Mouse (Mus musculus) cortical plate, adult 2 months (tissue): ENCODE measurements around the gene Zfp444. TPM values are rescaled to one million over a fixed set of nuclear protein-coding genes. Genes with fewer than 3 reads are reported as not detected.
A peak's percentile ranks its signal among the peaks of the same experiment; 100 is the strongest.

ENCODE experiments used
- H3K27ac ChIP-seq: fragments of 200-500 bp; 2 replicates; pipeline ENCODE4 v1.5.1; 2012; ENCODE audit warnings: low read length, control low read depth, inconsistent platforms; ENCODE audit not compliant: insufficient read depth
- H3K4me1 ChIP-seq: fragments of 200-500 bp; 2 replicates; pipeline ENCODE4 v1.6.1; 2011; ENCODE audit warnings: low read length; ENCODE audit not compliant: control insufficient read depth, insufficient read depth
- H3K4me3 ChIP-seq: fragments of 200-500 bp; 2 replicates; pipeline ENCODE4 v1.5.1; 2011; ENCODE audit warnings: mild to moderate bottlenecking, low read length, control low read depth; ENCODE audit not compliant: insufficient read depth
- CTCF ChIP-seq: fragments of 200-500 bp; IDR thresholded peaks from 2 replicates; pipeline ENCODE4 v1.5.1; 2011; ENCODE audit warnings: mild to moderate bottlenecking, control low read depth, low read length; ENCODE audit not compliant: insufficient read depth; ENCODE audit errors: extremely low read depth
- POLR2A ChIP-seq: fragments of 200-500 bp; IDR thresholded peaks from 2 replicates; pipeline ENCODE4 v1.6.1; 2011; ENCODE audit warnings: mild to moderate bottlenecking, low read length, control low read depth; ENCODE audit not compliant: insufficient read depth; ENCODE audit errors: extremely low read depth
- polyA plus RNA-seq: library from polyadenylated mRNA; depleted of rRNA; stranded (reverse); fragments of >200 nt; gene quantifications from 2 replicates; pipeline ENCODE4 v1.2.3, GENCODE M21; 2012

The Zfp444 gene
- polyA plus RNA-seq, 1 experiment, result 56.1 TPM

GRCm38 (mm10) chr7:6179013-6179412 is 7.0 kb downstream of the Zfp444 start:
- no peak for TF ChIP-seq CTCF
- TF ChIP-seq POLR2A, result no peak
- Histone ChIP-seq H3K27ac (no peak overlapping the region), H3K4me3 (no peak overlapping the region), H3K4me1 (no peaks in the 10 kb centered on the region; the same call in 1 of the 2 replicates)

- no peak overlapping the region for H3K27ac ChIP-seq
- no peak for TF ChIP-seq POLR2A
- no peak for TF ChIP-seq CTCF
- H3K4me3 ChIP-seq, result no peak overlapping the region
These were observed 10.9 kb downstream of the Zfp444 start for GRCm38 (mm10) chr7:6182882-6183281.

GRCm38 (mm10) chr7:6183802-6184201 is 11.8 kb downstream of the Zfp444 start:
- Histone ChIP-seq H3K4me3 (no peak overlapping the region), H3K4me1 (no peaks in the 10 kb centered on the region; the same call in 1 of the 2 replicates), H3K27ac (no peak overlapping the region)
- TF ChIP-seq CTCF (no peak), POLR2A (no peak)

More at GRCm38 (mm10) chr7:6182882-6183281, 10.9 kb downstream of the Zfp444 start:
- H3K4me1 ChIP-seq, result no peaks in the 10 kb centered on the region; the same call in 1 of the 2 replicates

- TF ChIP-seq CTCF (no peak), POLR2A (no peak)
- Histone ChIP-seq H3K27ac (no peak overlapping the region), H3K4me3 (no peak overlapping the region), H3K4me1 (no peaks in the 10 kb centered on the region; the same call in 1 of the 2 replicates)
These were observed 12.5 kb downstream of the Zfp444 start for GRCm38 (mm10) chr7:6184521-6184920.

- H3K4me1 ChIP-seq, result no peaks in the 10 kb centered on the region; the same call in 1 of the 2 replicates
- no peak overlapping the region for H3K4me3 ChIP-seq
- H3K27ac ChIP-seq, result no peak overlapping the region
- TF ChIP-seq POLR2A (no peak), CTCF (no peak)
These were observed 13.4 kb downstream of the Zfp444 start for GRCm38 (mm10) chr7:6185391-6185790.

- Histone ChIP-seq H3K27ac (no peak overlapping the region), H3K4me1 (no peaks in the 10 kb centered on the region), H3K4me3 (no peak overlapping the region)
- TF ChIP-seq POLR2A (no peak), CTCF (no peak)
These were observed 14.2 kb downstream of the Zfp444 start for GRCm38 (mm10) chr7:6186176-6186575.

GRCm38 (mm10) chr7:6186756-6187155 is 14.7 kb downstream of the Zfp444 start:
- Histone ChIP-seq H3K27ac (no peak overlapping the region), H3K4me1 (no peaks in the 10 kb centered on the region), H3K4me3 (no peak overlapping the region)
- TF ChIP-seq POLR2A, result no peak
- TF ChIP-seq CTCF, result no peak

GRCm38 (mm10) chr7:6189542-6189941 is 17.5 kb downstream of the Zfp444 start:
- no peak overlapping the region for H3K4me3 ChIP-seq
- no peaks in the 10 kb centered on the region for H3K4me1 ChIP-seq
- TF ChIP-seq POLR2A (no peak), CTCF (no peak)
- no peak overlapping the region for H3K27ac ChIP-seq

- Histone ChIP-seq H3K4me1 (no peaks in the 10 kb centered on the region), H3K27ac (no peak overlapping the region), H3K4me3 (no peak overlapping the region)
- TF ChIP-seq POLR2A (no peak), CTCF (peak; percentile 78)
These were observed 19.4 kb downstream of the Zfp444 start for GRCm38 (mm10) chr7:6191376-6191775.

- TF ChIP-seq POLR2A, result no peak
- peak; percentile 74 for TF ChIP-seq CTCF
- H3K4me1 ChIP-seq, result no peaks in the 10 kb centered on the region
- no peak overlapping the region for H3K27ac ChIP-seq
- H3K4me3 ChIP-seq, result no peak overlapping the region
These were observed 22.1 kb downstream of the Zfp444 start for GRCm38 (mm10) chr7:6194129-6194528.

- Histone ChIP-seq H3K4me3 (no peak overlapping the region), H3K27ac (no peak overlapping the region), H3K4me1 (no peaks in the 10 kb centered on the region)
- TF ChIP-seq CTCF (no peak), POLR2A (no peak)
These were observed 23.8 kb downstream of the Zfp444 start for GRCm38 (mm10) chr7:6195777-6196176.
